In genomic region chr4:116821694-116822016, GRCm38 (mm10) we compare ENCODE assay signal across 9 mouse cellular contexts. TPM values are rescaled to one million over a fixed set of nuclear protein-coding genes. Genes with fewer than 3 reads are reported as not detected.
DNase-seq lines count a peak whose midpoint lies in the region; ATAC-seq and TF ChIP-seq lines count a peak whose summit lies in the region.
"Had no signal": no experiment of that assay in that cellular context is flagged by ENCODE, and none has a peak within 500 bp of the region (broad histone marks: within the 10 kb centered on the region; RNA-seq: fewer than 3 reads in every experiment).

TSS of gene Hpdl (minus strand) at chr4:116821707.

- no peak for ATAC-seq in limb, embryonic 13.5 days (ENCODE audit: low FRiP score, low read depth)
- ATAC-seq in stomach, embryonic 15.5 days (ENCODE audit: insufficient read depth, low FRiP score, low read depth): no peak
- ATAC-seq in granulocyte monocyte progenitor cell, adult 5-6 weeks (replicated peaks; ENCODE audit: poor library complexity, severe bottlenecking): no peak

- TF ChIP-seq POLR2A in spleen, adult 2 months (IDR thresholded peaks at IDR 0.05; ENCODE audit: low read depth, low read length): no peak

- DNase-seq in cerebellum, adult 9-10 months: peak; percentile 74
- no peak for DNase-seq in cerebellum, adult 11 months
- no peak for DNase-seq in spleen, adult 2 months (ENCODE audit: low read depth in 1 of 2, low spot score in 2 of 2)
- no peak for DNase-seq in spleen, adult 12 weeks (ENCODE audit: low spot score)
- no peak for DNase-seq in gastrocnemius, postnatal 4 days (ENCODE audit: low spot score in 2 of 2)

- peak within 1 kb of the TSS; percentile 69 for H3K4me3 ChIP-seq in spleen, adult 2 months (ENCODE audit: extremely low read depth, insufficient read depth, insufficient read length)
- peak within 1 kb of the TSS; percentile 55 for H3K4me3 ChIP-seq in limb, embryonic 13.5 days
- H3K4me3 ChIP-seq in stomach, embryonic 15.5 days (replicated peaks): peak within 1 kb of the TSS; percentile 53

- no peak within 1 kb of the TSS for H3K27ac ChIP-seq in spleen, adult 2 months (ENCODE audit: insufficient read depth, low read length)
- no peak within 1 kb of the TSS for H3K27ac ChIP-seq in limb, embryonic 13.5 days
- no peak within 1 kb of the TSS for H3K27ac ChIP-seq in stomach, embryonic 15.5 days

- H3K4me1 ChIP-seq in spleen, adult 2 months (ENCODE audit: control insufficient read depth, insufficient read depth, insufficient read length): peaks cover 13% of the 10 kb centered on the region; the same call in 1 of the 2 replicates
- peaks cover 21% of the 10 kb centered on the region for H3K4me1 ChIP-seq in limb, embryonic 13.5 days
- H3K4me1 ChIP-seq in stomach, embryonic 15.5 days: peaks cover 9% of the 10 kb centered on the region; the same call in 1 of the 2 replicates

- peak within 1 kb of the TSS; percentile 65 for H3K9ac ChIP-seq in limb, embryonic 13.5 days
- peak within 1 kb of the TSS; percentile 17; the same call in 1 of the 2 replicates for H3K9ac ChIP-seq in stomach, embryonic 15.5 days

- no peaks in the 10 kb centered on the region; the same call in 1 of the 2 replicates for H3K36me3 ChIP-seq in spleen, adult 2 months (ENCODE audit: control insufficient read depth, insufficient read depth, low read length)
- peaks cover 19% of the 10 kb centered on the region for H3K36me3 ChIP-seq in limb, embryonic 13.5 days
- H3K36me3 ChIP-seq in stomach, embryonic 15.5 days: no peaks in the 10 kb centered on the region

- peaks cover 8% of the 10 kb centered on the region; the same call in 1 of the 2 replicates for H3K27me3 ChIP-seq in spleen, adult 2 months (ENCODE audit: control insufficient read depth, insufficient read depth, low read length)
- peaks cover 20% of the 10 kb centered on the region for H3K27me3 ChIP-seq in limb, embryonic 13.5 days
- H3K27me3 ChIP-seq in stomach, embryonic 15.5 days (replicated peaks): peaks cover 14% of the 10 kb centered on the region

- TF ChIP-seq CTCF in spleen, adult 2 months (IDR thresholded peaks at IDR 0.05; ENCODE audit: extremely low read depth, insufficient read depth, insufficient read length, insufficient replicate concordance): no peak

- 12% methylated on average over 9 of the region's 9 CpGs for WGBS in spleen, adult 2 months
- WGBS in limb, embryonic 13.5 days: 11% methylated on average over 9 of the region's 9 CpGs
- 12% methylated on average over 9 of the region's 9 CpGs for WGBS in stomach, embryonic 15.5 days

- no peaks in the 10 kb centered on the region for H3K9me3 ChIP-seq in limb, embryonic 13.5 days
- no peaks in the 10 kb centered on the region for H3K9me3 ChIP-seq in stomach, embryonic 15.5 days

- H3K4me2 ChIP-seq in limb, embryonic 13.5 days (replicated peaks): peak within 1 kb of the TSS; percentile 96
- peak within 1 kb of the TSS; percentile 97 for H3K4me2 ChIP-seq in stomach, embryonic 15.5 days

RNA-seq across cellular contexts. Expression of gene Hpdl, which starts in this region (rescaled TPM):
- polyA plus RNA-seq in spleen, adult 2 months (2012; rRNA removed): 0.22 and 0.27 TPM in 2 replicates
- polyA plus RNA-seq in limb, embryonic 13.5 days (2015; fragmentation: Nextera tagmentation; extraction: Ambion mirVana): 1.0 TPM in 2 replicates
- 1.2 and 1.7 TPM in 2 replicates for polyA plus RNA-seq in stomach, embryonic 15.5 days (2015; fragmentation: Nextera tagmentation; extraction: Ambion mirVana)
- 1 to 10 TPM in 1 of 2 experiments, under 1 TPM in 1; 0.57 to 1.1 TPM for total RNA-seq in gastrocnemius, postnatal 4 days (2021)
- total RNA-seq in granulocyte monocyte progenitor cell, adult 5-6 weeks (2014; fragmentation: Nextera tagmentation): not detected in 2 replicates
- total RNA-seq in granulocyte monocyte progenitor cell, adult 5-6 weeks (2017): 0.62 and 0.78 TPM in 2 replicates
- total RNA-seq: neutrophil, adult 5-6 weeks had no signal
